Mouse (Mus musculus): ENCODE measurements at regions not wholly inside any gene's neighbourhood (a gene's known extent, or its start where the extent isn't known, plus 50 kb on each side); places are given as distances from the start of the nearest gene placed in this dataset.
A peak's percentile ranks its signal among the peaks of the same experiment; 100 is the strongest.
"Not testable (repeated sequence)": the region's sequence is repeated elsewhere in the genome, so short reads cannot be mapped to it uniquely, and the experiment has no call there.

DNA sequence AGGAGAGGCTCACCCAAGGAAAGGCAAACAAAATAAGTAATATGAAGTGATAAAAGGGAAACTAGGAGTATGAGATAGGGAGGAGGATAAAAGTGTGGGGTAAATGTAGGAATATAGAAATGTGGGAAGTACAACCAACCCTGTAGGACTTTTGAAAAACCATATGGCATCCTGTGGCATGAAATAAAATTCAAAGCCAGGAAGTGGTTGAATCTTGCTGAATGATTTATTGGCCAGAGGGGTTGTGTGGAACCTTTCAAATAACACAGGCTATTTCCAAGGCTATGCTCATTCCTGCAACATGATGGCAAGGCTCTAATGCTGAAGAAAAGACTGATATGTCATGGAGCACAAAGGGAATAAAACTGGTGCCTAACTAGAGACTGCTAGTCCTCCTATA lies 347.9 kb downstream of the Gm11232 start:
- no peak for DNase-seq (ENCODE audit: low read depth)

- DNase-seq (ENCODE audit: low read depth): no peak
Measured at GRCm38 (mm10) chr4:71390444-71390843, 367.3 kb downstream of the Gm11232 start.

DNA sequence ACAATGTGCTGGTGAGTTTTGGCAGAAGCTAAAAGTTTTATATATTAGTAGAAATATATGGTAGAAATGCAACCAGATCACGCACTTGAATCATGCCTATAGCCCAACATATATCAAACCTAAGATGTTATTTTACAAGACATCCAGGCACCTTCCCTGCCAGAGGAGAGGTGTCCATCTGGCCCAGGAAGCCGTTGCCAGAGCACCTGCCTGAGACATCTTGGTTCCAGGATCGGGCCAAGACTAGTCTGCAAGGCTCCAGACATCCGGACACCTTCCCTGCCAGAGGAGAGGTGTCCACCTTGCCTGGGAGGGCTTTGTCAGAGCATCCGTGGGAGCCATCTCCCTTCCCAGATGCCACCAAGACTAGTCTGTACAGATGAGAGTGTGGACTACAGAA lies 388.5 kb downstream of the Gm11232 start:
- DNase-seq (ENCODE audit: low read depth): no peak

DNA sequence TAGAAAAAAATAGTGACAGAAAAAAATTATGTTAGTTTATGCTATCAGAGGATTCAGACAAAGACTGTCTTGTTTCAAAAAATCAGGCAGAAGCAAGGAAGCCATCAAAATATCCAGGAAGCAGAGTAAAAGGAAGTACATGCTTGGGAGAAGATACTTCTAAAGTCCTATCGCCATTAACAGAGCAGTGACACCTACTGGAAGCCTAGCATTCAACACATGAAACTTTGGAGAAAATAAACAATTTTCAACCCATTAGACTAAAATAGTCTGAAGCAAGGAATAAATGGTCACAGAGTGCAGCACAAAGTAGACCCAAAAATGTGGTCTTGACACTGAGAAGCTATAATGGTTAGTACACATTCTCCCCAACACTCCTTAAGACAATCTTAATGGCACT lies 394.0 kb downstream of the Gm11232 start:
- no peak for DNase-seq (ENCODE audit: low read depth)

DNA sequence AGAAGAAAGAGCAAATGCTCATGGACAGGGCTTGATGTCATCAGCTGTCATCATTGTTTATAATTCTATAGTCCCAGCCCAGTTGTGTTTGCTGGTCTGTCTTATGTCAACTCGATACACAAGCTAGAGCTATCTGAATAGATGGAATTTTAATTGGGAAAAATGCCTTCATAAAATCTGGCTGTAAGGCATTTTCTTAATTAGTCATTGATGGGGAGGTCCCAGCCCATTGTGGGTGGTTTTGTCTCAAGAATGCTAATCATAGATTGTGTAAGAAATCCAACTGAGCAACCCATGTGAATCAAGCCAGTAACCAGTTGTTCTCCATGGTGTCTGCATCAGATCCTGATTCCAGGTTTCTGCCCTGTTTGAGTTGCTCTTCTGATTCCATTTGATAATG lies 400.1 kb downstream of the Gm11232 start:
- DNase-seq (ENCODE audit: low read depth): no peak

DNA sequence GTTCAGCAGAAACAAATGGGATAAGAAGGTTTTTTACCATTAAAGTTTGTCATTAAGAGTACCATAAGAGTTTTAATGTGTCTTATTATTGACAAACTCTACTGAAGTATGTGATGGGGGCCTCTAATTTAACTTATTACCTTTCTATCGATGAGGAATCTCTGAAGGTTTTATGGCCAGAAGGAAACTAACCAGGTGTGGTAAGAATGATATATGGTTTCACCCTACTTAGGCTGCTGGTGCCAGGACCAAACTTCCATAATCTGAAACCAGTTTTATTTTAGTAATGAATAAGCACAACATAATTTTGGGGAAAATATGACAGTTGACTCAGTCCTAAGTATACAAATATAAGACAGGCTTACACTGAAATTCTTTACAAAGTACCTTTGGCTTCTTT lies 401.1 kb downstream of the Gm11232 start:
- no peak for DNase-seq (ENCODE audit: low read depth)

DNA sequence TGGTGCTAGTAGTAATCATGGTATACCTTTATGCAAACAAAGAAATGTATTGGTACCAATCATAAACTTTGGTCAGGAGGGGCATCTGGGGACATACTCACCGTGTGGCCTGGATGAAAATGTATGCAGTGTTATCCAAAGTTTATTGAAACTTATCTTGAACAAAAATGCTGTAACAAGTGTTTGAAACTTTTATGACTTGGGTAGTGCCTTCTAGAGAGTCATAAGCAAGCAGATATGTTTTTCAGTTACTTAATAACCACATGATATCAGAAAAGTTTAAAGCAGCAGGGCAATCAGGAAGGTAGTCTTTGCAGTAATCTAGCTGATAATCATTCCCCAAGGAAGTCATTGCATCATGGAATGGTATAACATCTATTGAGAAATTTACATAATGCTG lies 401.5 kb downstream of the Gm11232 start:
- no peak for DNase-seq (ENCODE audit: low read depth)

DNA sequence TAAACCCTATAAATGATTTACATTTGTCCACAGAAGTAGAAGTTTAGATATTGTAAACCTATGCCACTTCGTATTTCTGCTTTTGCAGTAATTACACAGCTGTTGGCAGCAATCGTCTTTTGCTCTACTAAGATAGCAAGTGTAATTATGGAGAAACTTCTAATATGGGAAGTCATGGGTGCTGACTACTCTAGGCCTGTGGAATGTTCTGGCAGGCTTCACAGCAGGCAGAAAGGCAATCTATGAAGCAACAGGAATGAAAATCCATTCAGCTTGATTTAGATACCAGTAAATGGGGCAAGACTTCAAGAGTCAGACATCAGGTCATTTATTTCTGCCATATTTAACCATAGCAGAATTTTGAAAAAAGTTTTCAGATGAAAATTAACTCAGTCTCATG lies 405.9 kb downstream of the Gm11232 start:
- DNase-seq (ENCODE audit: low read depth): no peak

DNA sequence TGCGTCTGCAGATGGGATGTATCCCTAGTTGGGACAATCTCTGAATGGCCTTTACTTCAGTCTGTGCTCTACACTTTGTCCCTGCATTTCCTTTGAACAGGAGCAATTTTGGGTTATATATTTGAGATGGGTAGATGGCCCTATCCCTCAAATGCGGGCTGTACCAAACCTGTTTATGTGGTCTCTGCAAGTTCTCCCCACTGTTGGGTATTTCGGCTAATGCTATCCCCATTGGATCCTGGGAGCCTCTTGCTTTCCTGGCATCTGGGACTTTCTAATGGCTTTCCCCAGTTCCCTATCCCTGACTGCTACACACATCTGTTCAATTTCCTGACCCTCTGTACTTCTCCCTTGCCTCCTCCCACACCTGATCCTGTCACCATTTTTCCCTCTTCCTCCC lies 414.7 kb downstream of the Gm11232 start:
- no peak for DNase-seq (ENCODE audit: low read depth)

DNA sequence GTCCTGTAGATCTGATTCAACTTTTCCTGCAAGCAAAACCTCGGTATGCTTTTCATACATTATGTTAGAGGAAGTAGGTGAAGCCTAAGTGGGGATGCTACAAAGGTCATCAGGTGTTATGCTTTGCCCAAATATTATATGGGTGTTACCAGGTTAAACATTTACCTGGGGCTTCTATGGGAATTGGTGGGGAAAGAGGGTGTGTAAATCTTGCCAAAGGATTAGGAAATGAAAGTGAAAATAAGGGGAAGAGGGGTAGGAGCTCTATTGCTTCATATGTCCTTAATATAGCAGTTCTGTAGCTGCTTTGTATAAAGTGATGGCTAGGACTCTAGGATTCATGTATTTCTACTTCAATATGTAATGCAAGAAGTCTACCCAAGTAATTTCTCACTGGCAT lies 419.2 kb downstream of the Gm11232 start:
- no peak for DNase-seq (ENCODE audit: low read depth)

DNA sequence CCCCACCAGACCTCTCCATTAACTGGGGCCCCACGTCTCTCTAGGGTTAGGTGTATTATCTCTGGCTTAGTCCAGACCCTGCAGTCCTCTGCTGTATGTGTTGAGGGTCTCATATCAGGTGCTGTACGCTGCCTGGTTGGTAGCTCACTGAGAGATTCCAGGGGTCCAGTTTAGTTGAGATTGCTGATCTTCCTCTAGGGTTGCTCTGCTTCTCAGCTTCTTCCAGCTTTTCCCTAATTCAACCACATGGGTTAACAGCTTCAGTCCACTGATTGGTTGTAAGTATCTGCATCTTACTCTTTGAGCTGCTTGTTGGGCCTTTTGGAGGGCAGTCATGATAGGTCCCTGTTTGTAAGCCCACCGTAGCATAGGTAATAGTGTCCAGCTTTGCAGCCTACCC lies 425.1 kb downstream of the Gm11232 start:
- no peak for DNase-seq (ENCODE audit: low read depth)

GRCm38 (mm10) chr4:71332018-71332417 lies 425.7 kb downstream of the Gm11232 start:
- DNase-seq (ENCODE audit: low read depth): peak; percentile 17

DNA sequence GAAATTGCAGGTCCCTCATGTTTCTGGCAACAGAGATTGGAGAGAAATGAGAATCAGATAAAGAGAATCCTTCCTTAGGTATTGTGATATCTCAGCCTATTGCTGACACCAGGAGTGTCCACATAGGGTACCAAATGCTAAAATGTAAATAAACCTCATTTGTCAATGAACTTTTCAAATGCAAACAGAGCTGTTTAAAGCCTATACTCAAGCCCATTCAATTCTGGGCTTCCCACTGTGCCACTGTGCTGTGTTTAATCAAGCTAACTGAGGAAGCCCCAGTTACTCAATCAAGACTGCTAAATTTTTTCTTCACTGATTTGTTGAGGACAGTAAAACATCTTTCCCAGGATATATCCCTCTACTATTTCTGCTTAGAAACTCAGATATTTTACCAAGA lies 441.2 kb downstream of the Gm11232 start:
- no peak for DNase-seq (ENCODE audit: low read depth)

DNA sequence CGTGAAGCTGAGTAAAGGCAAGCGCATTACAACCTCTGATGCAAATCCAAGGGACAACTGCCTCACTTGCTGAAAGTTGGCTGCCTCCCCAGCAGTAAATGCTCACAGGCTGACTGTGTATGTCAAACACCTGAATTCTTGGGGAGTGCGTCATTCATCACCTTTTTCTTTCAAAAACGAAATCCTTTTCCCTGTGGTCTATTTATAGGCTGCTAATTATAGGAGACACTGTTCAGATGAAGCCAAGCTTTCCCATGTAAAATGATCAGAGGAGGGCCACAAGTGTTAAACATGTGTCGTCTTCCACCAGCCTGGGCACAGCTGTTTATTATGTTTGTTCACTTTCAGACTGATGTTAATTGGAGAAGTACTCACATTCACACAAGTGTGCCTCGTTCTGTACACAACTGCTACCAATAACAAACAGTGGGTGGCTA lies 450.6 kb downstream of the Gm11232 start:
- no peak for DNase-seq (ENCODE audit: low read depth)

GRCm38 (mm10) chr4:71306690-71307089 lies 451.1 kb downstream of the Gm11232 start:
- no peak for DNase-seq (ENCODE audit: low read depth)

- DNase-seq (ENCODE audit: low read depth): not testable (repeated sequence)
Measured at GRCm38 (mm10) chr4:71295716-71296115, 462.0 kb downstream of the Gm11232 start.

GRCm38 (mm10) chr4:71291741-71292149 lies 466.0 kb downstream of the Gm11232 start:
- DNase-seq (ENCODE audit: low read depth): peak; percentile 81

GRCm38 (mm10) chr4:71291111-71291740 lies 466.5 kb downstream of the Gm11232 start:
- peak; percentile 79 for DNase-seq (ENCODE audit: low read depth)

GRCm38 (mm10) chr4:71283147-71283546 lies 474.6 kb downstream of the Gm11232 start:
- DNase-seq (ENCODE audit: low read depth): no peak

GRCm38 (mm10) chr4:71279710-71280109 lies 478.1 kb downstream of the Gm11232 start:
- DNase-seq (ENCODE audit: low read depth): no peak

DNA sequence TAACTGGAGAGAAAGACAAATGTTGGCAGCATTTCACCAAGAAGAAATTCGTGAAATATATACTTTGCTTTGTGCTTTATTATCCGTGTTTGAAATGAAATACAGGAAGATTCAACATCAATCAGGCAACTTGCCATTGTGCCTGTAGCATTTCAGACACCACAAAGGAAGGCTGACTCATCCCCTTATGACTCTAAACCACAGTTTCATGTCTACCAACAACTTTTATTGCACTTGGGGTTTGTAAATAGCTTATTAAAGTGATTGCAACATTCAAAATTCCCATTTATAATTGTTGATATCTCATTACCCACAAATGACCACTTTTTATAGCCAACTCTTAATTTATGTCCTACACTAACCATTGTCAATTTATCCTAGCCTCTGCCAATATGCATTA lies 497.9 kb downstream of the Gm11232 start:
- no peak for DNase-seq (ENCODE audit: low read depth)

DNA sequence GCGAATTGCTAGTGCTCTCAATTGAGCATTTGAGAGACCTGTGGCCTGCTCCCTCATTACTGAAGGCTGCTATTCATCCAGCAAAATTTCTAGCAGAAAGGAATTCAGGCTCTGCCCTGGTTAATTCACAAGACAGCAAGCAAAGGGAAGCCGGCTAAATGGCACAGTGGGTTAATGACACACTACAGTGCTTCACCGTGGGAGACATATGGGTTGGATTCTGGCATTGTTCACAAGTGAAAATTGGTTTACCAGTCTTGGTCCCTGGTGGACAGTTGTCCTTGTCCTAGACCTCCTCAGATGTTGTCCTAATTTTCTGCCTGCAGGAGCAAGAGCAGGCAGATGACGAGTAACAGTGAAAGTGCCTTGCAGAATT lies 527.3 kb downstream of the Gm11232 start:
- no peak for DNase-seq (ENCODE audit: low read depth)

DNA sequence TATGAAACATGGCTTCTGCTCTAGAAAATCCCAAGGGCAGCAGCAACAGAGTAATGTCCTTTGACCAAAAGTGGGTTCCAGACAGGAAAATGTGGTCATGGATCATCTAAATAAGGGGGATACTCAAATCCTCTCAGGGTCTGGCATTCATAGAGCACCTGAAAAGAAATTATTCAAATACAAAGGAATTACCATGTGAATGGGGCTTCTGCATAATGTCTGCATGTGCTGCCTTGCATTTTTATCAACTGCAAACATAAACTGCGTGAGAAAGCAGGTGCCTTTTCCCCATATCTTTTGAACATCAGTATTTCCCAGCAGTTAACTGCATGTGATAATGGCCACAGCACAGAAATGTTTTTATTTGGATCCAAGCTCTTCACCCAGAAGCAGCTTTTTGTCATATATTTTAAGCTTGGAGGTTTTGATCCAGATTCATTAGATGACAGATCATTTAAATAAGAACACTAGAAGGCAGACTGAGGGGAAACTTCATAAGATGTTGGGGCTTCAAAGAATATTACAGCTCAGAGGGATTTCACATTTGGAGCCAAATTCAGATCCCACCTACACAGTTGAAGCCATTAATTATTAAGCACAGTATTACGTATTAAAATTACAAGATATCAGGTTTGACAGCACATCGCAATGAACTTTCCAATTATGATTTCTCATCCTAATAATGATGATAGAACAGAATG lies 527.8 kb downstream of the Gm11232 start:
- no peak for DNase-seq (ENCODE audit: low read depth)

DNA sequence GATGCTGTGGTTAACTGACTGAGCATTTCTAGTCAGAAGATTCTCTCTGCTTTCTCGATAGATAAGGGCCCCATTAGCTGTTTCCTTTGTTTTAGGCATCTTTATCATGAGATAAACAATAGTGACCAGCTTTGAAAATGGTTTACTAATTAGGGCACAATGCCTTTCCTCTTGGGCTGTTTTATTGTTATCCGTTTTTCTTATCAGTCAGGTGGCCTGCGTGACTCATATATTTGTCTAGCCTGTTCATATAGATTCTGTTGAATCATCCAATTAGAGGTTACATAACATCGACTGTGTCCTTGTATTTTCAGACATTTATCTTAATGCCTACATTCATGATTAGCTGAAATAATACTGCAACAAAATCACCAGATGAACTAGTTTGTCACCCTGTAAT lies 531.1 kb downstream of the Gm11232 start:
- DNase-seq (ENCODE audit: low read depth): no peak

Data from induced T-regulatory cell, adult 2 months (primary cell).